Mouse (Mus musculus) heart, postnatal 36 days (tissue): ENCODE measurements around the gene Krt90. TPM values are rescaled to one million over a fixed set of nuclear protein-coding genes. Genes with fewer than 3 reads are reported as not detected.
"Not testable (repeated sequence)": the region's sequence is repeated elsewhere in the genome, so short reads cannot be mapped to it uniquely, and the experiment has no call there.

ENCODE experiments used
- DNase-seq, 2 experiments: peaks; one replicate each; pipeline ENCODE4 v3.0.0; 2021 to 2022
- intact Hi-C: fragments of 180-260 bp; cut with DNase I; formaldehyde crosslinking; loops from one replicate; pipeline ENCODE4 v1.15.1; 2025
- microRNA-seq, 2 experiments: library from miRNA; unstranded; fragments of <30 nt; microRNA quantifications; one replicate each; pipeline ENCODE4 v1.2.0; 2021; ENCODE audit warnings: borderline number of aligned reads in 2 of 2
- total RNA-seq, 2 experiments: library from RNA; stranded (reverse); gene quantifications; 2 replicates each; pipeline ENCODE4 v1.2.3; 2021

Krt90 gene
- total RNA-seq, 2 experiments from 2014 or later = not detected

DNA sequence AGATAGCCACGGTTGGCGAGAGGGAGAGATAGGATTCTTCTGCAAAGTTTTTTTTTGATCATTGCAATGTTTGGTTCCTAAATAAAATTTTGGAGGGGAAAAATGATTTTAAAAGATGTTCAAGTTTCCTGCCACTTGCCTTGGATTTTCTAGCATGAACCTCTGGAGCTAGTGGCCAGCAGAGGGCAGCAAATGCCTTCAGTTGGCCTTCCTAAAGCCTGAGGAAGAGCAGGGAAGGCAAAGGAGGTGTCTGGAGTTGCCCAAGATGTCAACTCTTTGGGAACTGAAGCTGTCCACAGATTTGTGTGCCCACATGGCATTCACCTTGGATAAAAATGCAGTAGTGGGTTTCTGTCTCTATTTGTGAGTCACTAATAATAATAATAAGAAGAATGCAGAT, 43.0 kb downstream of the Krt90 start:
- intact Hi-C loops = loop anchor here (1.0 to 2.0 kb wide), 5 partner anchors 179 to 545 kb away; no protein-coding TSS in a partner anchor
- peak; percentile 69 to 81 for DNase-seq

GRCm38 (mm10) chr15:101517161-101517560, 45.6 kb downstream of the Krt90 start, which contains the start of gene Gm49425:
Gm49425 (minus strand) TSS chr15:101517261.
- intact Hi-C loops, DNase-seq: not testable (repeated sequence)

DNA sequence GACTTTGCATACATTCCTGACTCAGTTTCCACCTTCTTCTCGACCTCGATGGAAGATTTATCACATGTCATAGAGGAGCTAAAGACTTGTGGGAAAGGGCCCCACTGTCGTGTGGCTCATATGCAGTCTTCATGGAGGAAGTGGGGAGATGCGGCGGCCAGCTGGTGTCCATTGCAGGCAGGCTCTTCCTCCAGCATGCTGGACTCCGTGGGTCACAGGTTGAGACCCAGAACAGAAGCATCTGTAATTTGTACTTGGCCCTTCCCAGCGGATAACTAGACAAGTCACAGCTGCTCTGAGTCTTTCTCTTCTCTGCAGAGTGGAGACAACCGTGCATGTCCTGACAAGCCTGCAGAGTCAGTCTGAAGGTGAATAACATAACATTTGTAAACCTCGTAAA, 54.5 kb downstream of the Krt90 start:
- DNase-seq = no peak
- intact Hi-C loops = no loop called here

- DNase-seq = no peak
- intact Hi-C loops = no loop called here
Observed at GRCm38 (mm10) chr15:101506896-101507758, 55.6 kb downstream of the Krt90 start.

Small RNA genes lying within 50 kb of the gene (microRNA-seq; reads per million reads assigned to microRNA genes)
- gene Gm44393 (0 reads per million in 2 experiments), gene Gm44460 (0 reads per million in 2 experiments)

Other genes with a start within 250 kb of the Krt90 start
- 1 to 10 TPM; 2.0 to 2.1 TPM for gene Krt80, start 192.8 kb downstream of the Krt90 start, total RNA-seq
- gene Krt7, start 151.9 kb downstream of the Krt90 start, total RNA-seq = 1 to 10 TPM; 2.1 to 2.9 TPM
- gene Krt87, start 124.1 kb downstream of the Krt90 start, total RNA-seq = not detected
- gene Krt88, start 115.2 kb downstream of the Krt90 start, total RNA-seq = not detected
- gene Krt81, start 99.2 kb downstream of the Krt90 start, total RNA-seq = not detected
- gene Krt86, start 89.5 kb downstream of the Krt90 start, total RNA-seq = not detected
- not detected for gene Krt83, start 71.4 kb downstream of the Krt90 start, total RNA-seq
- gene Gm49425, start 45.7 kb downstream of the Krt90 start, total RNA-seq = not detected
- gene Krt84, start 30.1 kb downstream of the Krt90 start, total RNA-seq = not detected
- gene Krt82, start 12.3 kb downstream of the Krt90 start, total RNA-seq = not detected
- not detected for gene Krt75, start 11.0 kb upstream of the Krt90 start, total RNA-seq
- not detected for gene Gm5414, start 65.2 kb upstream of the Krt90 start, total RNA-seq
- gene Gm5478, start 84.4 kb upstream of the Krt90 start, total RNA-seq = not detected
- gene Krt6b, start 117.3 kb upstream of the Krt90 start, total RNA-seq = not detected
- not detected for gene Krt6a, start 131.4 kb upstream of the Krt90 start, total RNA-seq
- gene Krt5, start 149.9 kb upstream of the Krt90 start, total RNA-seq = not detected
- not detected for gene Krt71, start 180.2 kb upstream of the Krt90 start, total RNA-seq
- not detected for gene Krt72, start 223.5 kb upstream of the Krt90 start, total RNA-seq
- gene Krt73, start 239.4 kb upstream of the Krt90 start, total RNA-seq = not detected